Mouse (Mus musculus) thymus, postnatal 36 days (tissue): ENCODE measurements around the gene Lrrd1.
"Not testable (repeated sequence)": the region's sequence is repeated elsewhere in the genome, so short reads cannot be mapped to it uniquely, and the experiment has no call there.

Experiments used
- DNase-seq, 2 experiments: peaks; one replicate each; pipeline ENCODE4 v3.0.0; 2022; ENCODE audit warnings: mixed read lengths in 2 of 2

The Lrrd1 gene

DNA sequence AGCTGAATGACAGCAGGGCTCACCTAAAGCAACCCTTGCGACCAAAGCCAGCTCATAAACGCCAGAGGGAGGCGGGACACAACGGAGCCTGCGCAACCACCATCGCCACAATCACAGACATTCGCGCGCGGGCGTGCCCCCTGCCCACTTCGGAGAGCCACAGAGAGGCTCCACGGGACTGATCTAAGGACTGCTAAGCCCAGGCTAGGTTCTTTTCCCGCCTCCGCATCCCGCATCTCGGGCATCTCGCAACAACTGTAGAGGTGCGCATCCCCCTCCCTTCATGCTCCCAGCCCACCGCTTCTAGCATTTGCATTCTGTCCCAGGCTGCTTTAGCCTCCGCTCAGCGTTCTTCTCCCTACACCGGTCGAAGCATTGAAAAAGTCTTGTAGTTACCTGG, at the start of gene Lrrd1:
Gene Lrrd1 (plus strand): TSS at position 148 of the 400 bp plus-strand sequence.
- DNase-seq: no peak

DNA sequence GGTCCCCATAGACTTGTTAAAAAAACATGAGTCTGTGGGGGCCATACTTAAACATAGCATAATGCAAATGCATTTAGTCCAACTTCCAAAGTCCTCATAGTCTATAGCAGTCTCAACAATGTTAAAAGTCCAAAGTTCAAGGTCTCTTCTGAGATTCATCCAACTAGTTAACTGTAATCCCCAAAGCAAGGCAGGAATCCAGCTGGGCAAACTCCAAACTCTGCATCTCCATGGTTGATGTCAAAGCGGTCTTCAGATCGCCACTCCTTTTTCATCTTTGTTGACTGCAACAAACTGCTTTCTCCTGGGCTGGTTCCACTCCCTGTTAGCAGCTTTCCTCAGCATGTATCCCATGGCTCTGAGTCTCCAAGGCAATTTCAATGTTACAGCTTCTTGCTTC, 47.9 kb upstream of the Lrrd1 start:
- not testable (repeated sequence) for DNase-seq

DNA sequence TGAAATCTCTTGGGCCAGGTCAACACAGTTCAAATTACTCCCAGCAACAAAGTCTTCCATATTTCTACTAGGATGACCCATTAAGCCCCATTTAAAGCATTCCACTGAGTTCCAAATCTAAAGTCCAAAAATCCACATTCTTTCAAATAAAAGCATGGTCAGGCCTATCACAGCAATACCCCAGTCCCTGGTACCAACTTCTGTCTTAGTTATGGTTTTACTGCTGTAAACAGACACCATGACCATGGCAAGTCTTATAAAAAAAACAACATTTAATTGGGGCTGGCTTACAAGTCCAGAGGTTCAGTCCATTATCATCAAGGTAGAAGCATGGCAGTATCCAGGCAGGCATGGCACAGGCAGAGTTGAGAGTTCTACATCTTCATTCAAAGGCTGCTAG, 46.3 kb upstream of the Lrrd1 start:
- DNase-seq: not testable (repeated sequence)

DNA sequence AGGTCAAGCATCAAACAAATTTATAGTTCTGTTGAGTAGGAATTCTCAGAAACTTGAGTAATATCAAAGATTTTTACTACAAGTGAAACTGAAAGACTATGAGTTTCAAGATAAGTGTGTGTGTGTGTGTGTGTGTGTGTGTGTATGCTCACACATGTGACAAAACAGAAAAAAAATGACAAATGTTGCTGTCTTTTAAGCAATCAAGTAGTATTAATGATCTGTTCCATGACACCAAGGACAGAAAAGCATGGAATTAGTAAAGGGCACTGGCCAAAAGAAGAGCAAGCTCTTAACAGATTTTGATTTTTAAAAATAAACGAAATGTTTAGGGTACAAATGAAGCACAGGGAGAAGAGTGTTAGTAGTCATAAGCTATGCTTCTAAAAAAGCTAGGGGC, 44.9 kb upstream of the Lrrd1 start:
- no peak for DNase-seq

DNA sequence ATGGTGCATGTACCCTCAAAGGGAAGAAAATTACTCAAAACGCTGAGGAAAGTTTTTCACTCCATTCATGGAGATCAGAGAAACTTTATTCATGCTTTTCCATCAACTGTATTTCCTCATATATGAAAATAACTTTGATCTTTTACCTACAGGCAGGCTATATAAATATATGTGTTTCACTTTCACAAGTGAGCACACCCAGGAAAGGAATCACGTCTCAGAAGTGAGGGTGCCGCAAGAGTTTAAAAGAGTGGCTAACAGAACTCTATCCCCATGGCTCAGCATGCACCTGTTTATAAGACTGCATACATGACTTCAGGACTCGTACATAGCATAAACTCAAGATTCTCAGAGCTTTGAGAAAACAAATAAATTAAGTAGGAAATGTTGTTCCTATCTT, 44.1 kb upstream of the Lrrd1 start:
- no peak for DNase-seq

DNA sequence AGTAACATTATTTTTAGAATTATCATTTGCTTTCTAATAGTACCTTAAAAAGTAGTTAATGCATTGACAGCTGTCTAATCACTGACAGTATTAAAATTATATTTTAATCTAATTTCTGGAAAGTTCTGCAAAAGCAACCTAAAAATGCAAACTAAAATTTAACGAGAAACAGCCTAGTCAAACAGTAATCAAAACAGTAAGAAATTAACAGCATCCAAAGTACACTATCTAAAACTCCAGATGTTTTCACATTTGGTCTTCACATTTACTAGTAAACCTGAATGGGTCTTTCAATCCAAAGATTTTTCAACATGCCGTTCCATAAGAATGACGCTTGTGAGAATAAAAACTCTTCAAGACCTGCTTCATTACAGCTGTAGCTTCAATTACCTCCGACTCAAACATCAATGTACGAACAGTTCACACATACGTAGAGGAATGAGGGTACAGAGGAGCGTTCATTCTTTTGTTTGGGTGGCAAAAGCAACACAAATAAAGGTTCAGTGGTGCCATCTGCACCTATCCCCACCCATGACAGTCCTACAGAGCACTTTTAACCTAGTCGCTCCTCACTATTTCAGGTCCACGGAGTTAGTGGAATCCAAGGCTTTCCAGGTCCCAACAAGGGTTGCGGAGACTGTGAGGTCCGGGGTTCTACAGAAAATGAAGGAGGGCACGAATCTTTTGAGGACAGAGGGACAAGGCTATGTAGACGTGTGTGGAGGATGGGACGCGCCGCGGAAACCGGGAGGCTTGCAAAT, 43.1 kb upstream of the Lrrd1 start:
- no peak for DNase-seq

DNA sequence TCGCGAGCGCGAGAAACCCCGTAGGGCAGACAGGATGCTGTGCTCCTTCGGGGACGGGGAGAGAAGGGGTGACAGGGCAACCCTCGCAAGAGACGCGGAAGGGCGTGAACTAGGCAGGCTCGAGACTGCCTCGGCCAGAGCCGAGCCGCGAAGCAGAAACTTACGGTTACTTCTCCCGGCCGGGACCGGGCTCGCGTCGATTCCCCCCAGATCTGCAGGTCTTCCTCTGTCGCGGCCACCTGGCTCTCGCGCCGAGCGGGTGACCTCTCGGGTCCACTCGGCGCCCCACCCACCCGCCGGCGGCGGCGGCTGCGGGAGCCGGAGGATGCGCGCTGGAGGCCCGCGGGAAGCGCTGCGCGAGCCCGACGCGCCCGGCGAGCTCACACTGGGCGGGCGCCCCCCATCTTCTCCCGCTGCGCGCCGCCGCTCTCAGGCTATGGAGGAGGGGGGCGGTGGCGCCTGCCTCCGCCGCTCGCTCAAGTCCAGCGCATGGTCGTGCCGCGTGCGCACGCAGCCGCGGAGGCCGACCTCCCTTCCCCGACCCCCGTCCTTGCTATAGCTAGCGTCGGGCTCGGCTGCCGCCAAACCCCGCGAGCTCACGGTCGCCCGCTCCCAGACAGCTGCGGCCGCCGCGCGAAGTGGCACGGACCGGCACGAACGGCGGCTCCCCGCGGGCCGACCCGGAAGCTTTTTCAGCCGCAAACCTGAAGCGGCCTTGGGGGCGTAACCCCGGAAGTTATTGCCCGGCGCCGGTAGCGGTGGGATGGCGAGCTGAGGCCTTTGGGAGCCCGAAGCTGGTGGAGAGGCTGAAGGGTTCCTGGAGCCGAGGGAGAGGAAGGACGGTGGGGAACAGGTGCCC, 42.3 kb upstream of the Lrrd1 start, which contains the start of the genes Ankib1 and Krit1:
Gene Ankib1 (minus strand): TSS at position 493 of the 859 bp plus-strand sequence.
Gene Krit1 (plus strand): TSS at position 752 of the 859 bp plus-strand sequence.
- DNase-seq: peak; percentile 89

DNA sequence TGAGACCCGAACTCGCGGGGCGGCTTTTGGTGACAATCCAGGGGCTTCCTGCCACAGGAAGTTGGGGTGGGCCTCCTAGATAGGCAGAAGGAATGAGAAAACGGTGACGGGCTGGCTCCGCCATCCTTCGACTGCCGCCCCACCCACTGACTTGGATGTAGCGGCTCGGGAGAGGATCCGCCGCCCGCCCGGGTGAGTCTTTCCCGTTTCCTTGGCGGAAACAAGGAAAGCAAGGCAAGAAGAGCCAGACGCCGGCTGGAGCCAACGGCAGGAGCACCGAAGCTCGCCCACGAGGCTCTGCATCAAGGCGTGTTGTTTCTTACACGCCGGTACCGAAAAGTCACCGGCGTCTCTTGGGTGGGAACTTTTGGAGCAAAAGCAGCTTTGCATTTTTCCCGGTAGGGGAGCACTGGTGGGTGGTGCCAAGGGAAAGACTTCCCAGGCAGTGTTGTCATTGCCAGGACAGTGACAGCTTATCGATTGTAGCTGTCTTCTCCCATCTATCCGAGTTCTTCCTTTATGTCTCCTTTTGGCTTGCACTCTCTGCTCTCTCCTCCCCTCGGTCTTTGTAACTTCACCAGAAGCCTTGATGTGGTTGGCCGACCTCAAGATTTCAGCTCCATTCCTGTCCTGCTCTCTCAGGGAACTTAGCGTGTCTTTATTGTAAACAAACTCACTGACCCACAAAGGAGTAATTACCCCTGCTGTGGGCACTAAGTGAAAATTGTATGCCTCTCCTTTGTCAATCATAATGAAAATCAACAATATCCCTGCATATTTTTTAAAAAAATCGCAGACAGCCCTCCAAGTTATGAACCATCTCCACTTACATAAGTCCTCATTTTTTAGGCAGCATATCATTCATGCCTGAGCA, 41.4 kb upstream of the Lrrd1 start:
- no peak for DNase-seq

DNA sequence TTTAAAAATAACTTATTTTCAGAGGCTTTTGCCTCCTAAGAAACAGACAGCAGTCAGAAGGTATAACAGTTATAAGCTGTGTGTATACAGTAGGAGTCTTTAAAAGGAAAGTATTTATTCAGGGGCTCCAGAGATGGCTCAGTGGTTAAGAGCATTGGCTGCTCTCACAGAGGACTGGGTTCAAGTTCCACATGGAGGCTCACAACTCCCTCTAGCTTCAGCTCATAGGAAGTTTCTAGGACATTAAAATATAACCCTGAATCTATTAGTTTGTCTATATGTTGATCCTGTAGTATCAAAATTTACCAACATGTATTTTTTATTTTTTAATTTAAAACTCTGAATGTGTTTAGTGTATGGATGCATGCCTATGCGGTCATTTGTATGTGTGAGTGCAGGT, 36.5 kb upstream of the Lrrd1 start:
- DNase-seq: no peak

DNA sequence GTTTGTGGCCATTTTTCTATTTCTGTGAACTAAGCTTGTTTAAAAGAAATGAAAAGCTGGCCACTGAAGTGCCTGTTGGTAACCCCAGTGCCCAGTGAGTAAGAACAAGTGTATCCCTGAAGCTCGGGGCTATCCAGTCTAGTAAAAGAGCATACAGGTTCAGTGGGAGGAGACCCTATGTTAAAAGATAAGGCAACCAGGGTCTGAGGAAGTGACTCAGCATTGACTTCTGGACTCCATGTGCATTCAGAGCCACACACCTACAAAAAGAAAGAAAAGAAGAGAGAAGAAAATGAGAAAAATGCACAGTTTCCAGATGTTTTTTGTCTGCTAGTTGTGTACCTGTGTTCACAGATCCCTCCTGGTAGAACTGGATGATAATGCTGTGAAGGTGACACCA, 10.9 kb upstream of the Lrrd1 start:
- DNase-seq: no peak

DNA sequence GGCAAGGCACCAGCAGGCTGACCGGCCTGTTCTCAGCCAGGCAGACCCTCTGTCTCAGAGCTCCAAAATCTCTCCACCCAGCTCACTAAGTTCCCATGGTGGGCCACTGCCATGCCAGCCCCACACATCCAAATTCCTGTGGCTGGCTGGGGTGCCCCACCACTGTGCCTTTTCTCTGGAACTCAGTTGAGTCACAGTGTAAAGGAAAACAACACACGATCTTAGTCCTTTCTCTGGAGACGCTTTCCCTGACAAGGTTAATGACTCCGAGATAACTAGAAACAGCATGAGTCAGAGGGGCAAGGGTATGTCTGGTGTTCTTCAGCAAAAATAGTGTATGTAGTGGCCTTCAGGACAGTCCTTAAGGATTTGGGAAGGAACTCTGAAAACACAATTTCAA, 25.2 kb downstream of the Lrrd1 start:
- no peak for DNase-seq

DNA sequence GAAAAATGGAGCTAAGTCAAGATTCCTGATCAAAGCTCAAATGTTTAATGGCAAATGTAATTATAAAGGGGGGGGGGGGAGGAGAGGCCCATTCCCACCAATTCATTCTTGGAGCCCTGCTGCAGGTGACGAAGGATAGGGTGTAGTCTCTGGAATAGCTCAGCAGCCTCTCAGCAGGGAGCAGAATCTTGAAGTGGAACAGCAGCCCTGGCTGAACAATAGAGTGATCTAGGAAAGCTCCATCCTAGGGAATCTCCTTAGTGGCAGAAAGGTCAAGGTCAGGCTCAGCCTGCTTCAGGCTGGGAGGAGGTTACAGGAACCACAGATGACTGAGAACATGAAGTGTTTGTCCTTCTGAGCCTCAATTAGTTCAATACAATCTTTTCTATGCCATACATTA, 27.4 kb downstream of the Lrrd1 start:
- DNase-seq: no peak

DNA sequence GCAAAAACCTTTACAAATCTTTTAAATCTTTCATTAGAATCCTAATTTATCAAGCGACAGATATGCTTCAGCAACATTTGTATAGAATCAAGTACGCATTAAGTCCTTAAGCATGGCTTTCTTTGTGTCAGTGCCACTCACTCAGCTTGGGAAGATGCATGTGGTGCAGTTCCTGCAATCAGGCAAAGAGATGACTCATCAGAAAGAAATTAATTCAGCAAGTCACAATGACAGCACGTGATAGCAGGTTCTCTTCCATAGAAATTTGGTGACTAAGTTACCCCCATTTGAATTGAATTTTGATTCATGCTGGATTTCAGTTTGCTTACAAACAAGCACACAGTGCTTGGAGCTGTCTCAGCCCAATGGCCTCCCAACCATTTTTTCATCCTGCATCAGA, 28.5 kb downstream of the Lrrd1 start:
- DNase-seq: no peak

DNA sequence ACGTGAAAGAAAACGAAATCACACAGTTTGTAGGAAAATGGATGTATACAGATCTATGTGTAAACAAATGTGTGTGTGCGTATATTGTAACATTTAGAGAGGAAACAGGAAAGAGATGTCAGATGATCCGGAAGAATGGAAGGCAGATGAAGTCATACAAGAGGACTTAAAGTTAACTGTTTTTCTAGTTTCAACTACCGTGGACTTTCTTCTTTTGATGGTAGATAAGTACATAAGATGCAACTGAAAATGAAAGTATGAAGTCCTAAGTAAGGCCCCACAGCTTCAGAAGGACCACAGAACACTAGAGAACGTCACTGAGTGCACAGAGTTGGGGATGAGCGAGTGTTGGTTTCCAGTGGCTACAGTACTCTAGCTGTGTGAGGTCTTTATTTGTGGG, 41.9 kb downstream of the Lrrd1 start:
- DNase-seq: not testable (repeated sequence)

DNA sequence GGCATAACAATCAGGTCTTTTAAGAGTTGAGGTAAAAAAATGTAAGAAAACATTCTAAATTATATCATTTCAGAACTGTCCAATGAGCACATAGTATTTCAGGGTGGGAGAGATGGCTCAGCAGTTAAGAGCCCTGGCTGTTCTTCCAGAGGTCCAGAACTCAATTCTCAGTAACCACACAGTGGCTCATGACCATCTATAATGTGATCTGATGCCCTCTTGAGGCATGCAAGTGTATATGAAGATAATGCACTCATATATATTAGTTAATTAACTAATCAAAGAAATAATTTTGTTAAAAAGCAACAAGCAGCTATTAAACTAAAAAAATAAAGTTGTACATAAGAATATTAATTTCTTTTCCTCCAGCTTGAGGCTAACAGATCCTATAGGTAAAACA, 44.2 kb downstream of the Lrrd1 start:
- DNase-seq: no peak

DNA sequence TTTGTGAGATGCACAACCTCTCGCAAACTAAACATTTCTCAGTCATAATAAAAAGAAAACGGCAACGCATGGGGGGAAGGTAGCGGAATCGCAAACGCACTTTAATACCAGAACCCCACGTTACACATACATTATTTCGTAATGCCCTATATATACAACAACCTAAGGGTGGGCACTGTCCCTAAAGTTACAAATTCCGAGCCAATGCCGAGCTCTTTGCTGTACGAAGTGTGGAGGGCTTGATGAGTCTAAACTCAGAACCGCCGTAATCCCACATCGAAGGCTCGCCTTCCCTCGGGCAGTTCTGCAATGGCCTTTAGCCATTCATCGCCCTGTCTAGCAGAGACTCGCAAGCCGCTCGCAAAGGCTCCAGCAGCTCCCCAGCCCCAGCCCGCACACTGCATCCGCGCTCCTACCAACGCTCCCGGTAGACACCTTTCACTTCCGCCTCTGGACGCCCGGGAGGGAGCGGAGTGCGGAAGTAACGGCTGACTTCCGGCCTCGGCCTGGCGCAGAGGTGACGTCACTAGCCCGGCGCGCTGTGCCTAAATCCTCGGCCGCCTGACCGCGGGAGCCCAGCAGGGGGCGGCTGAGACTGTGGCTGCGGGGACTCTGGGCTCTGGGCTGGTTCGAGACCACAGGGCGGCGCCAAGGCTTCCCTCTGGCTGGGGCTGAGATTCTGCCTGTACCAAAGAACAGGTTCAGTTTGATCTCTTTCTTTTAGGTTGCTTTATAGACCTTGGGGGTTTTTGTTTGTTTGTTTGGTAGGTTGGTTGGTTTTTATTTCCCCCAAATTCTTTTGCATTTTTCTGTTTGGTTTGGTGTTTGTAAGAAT, 48.7 kb downstream of the Lrrd1 start, which contains the start of gene Mterf1a:
Gene Mterf1a (minus strand): TSS at position 475 of the 835 bp plus-strand sequence.
- DNase-seq: peak; percentile 35 to 39

DNA sequence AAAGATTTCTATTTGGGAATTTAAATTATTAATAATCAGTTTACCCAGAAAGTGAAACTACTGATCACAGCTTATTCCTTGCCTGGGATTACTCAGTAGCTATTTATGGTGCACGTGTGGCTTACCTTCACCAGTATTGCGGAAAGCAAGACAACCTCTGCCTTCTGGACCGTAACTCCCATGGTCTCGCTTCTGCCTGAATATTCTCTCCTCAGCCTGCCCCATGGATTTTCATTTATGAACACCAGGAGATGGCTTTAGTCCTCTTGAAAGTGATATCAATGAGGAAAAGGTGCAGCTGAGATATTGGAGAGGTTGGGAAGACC, 49.3 kb downstream of the Lrrd1 start:
- DNase-seq: not testable (repeated sequence)

DNA sequence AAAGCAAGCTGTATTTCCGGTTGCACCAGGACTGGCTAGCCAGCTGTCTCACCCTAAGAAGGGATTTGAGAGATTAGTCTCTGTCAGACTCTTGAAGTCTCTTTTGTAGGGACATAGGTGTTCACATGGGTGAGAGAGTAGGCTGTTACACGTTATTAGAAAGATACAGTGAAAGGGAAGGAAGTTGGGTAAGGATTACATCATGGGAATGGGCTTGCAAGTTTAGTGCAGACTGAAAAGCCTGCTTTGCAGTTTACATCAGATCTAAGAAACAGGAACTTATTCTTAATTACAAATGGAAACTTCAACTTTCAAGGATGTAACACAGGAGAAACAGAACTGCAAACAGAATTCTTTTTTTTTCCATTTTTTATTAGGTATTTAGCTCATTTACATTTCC, 60.5 kb downstream of the Lrrd1 start:
- no peak for DNase-seq
